Mouse (Mus musculus) MEL (cell line): ENCODE measurements around the gene Myrfl.

Experiments used
- CTCF ChIP-seq, 3 experiments: IDR thresholded peaks in 2 of 3; conservative IDR thresholded peaks in 1 of 3; 2 replicates each; pipeline ENCODE4 v1.5.1; 2011 to 2012; ENCODE audit warnings: low read length in 3 of 3, low read depth in 2 of 3, mild to moderate bottlenecking in 2 of 3, improper control_type of control experiment in 1 of 3, inconsistent platforms in 1 of 3, mixed read lengths in 1 of 3, moderate library complexity in 1 of 3; ENCODE audit not compliant: control insufficient read depth in 1 of 3, insufficient read depth in 1 of 3, poor library complexity in 1 of 3, severe bottlenecking in 1 of 3
- GATA1 ChIP-seq: IDR thresholded peaks from 2 replicates; pipeline ENCODE4 v1.6.1; 2011; ENCODE audit warnings: low read depth, low read length, improper control_type of control experiment
- MEF2A ChIP-seq: IDR thresholded peaks from 2 replicates; pipeline ENCODE4 v1.6.1; 2014; ENCODE audit warnings: low read depth, mild to moderate bottlenecking, inconsistent platforms, low read length, improper control_type of control experiment; ENCODE audit not compliant: poor library complexity, insufficient replicate concordance, severe bottlenecking; ENCODE audit errors: extremely low read depth
- POLR2A ChIP-seq, 2 experiments: IDR thresholded peaks; 2 replicates each; pipeline ENCODE4 v1.6.1; 2011 to 2012; ENCODE audit warnings: low read length in 2 of 2, mild to moderate bottlenecking in 2 of 2, control low read depth in 1 of 2, improper control_type of control experiment in 1 of 2, low read depth in 1 of 2, moderate library complexity in 1 of 2; ENCODE audit not compliant: control insufficient read depth in 1 of 2, insufficient read depth in 1 of 2, poor library complexity in 1 of 2
- POLR2AphosphoS2 ChIP-seq: IDR thresholded peaks from 2 replicates; pipeline ENCODE4 v1.6.1; 2011; ENCODE audit warnings: low read length, improper control_type of control experiment

GRCm38 (mm10) chr10:116827306-116827705 is 69.4 kb downstream of the Myrfl start:
- TF ChIP-seq POLR2AphosphoS2 (no peak), POLR2A (IDR thresholded peaks at IDR 0.05; ENCODE audit: control insufficient read depth in 1 of 2, insufficient read depth in 1 of 2, low read depth in 1 of 2, low read length in 2 of 2, poor library complexity in 1 of 2) (no peak), MEF2A (no peak), GATA1 (no peak), CTCF (IDR thresholded peaks at IDR 0.05 in 2 of 3, conservative IDR thresholded peaks at IDR 0.05 in 1 of 3; ENCODE audit: control insufficient read depth in 1 of 3, insufficient read depth in 1 of 3, low read depth in 2 of 3, low read length in 3 of 3, poor library complexity in 1 of 3, severe bottlenecking in 1 of 3) (no peak)
